Mouse (Mus musculus) left cerebral cortex, postnatal 4 days (tissue): ENCODE results near the gene Olfr140. TPM values are rescaled to one million over a fixed set of nuclear protein-coding genes. Genes with fewer than 3 reads are reported as not detected.

Experiments
- DNase-seq: peaks from one replicate; pipeline ENCODE4 v3.0.0-alpha.2; 2022
- intact Hi-C: fragments of 180-260 bp; cut with DNase I; formaldehyde crosslinking; loops from one replicate; pipeline ENCODE4 v1.15.1; 2025
- total RNA-seq, 2 experiments: library from RNA; stranded (reverse); gene quantifications; 2 replicates each; pipeline ENCODE4 v1.2.3; 2021

Olfr140 gene
- not detected for total RNA-seq

GRCm38 (mm10) chr2:90063494-90063893 lies at the start of gene Olfr140:
Gene Olfr140, minus strand, starts transcription at chr2:90063594.
- DNase-seq = no peak
- intact Hi-C loops = no loop called here

- intact Hi-C loops = no loop called here
- no peak for DNase-seq
Observed at GRCm38 (mm10) chr2:90070065-90070464, 6.7 kb upstream of the Olfr140 start.

GRCm38 (mm10) chr2:90035037-90035436 lies 28.4 kb downstream of the Olfr140 start, which contains the start of gene Olfr1265:
Gene Olfr1265, plus strand, starts transcription at chr2:90035337.
- no peak for DNase-seq

GRCm38 (mm10) chr2:90025477-90025876 lies 37.9 kb downstream of the Olfr140 start, which contains the start of gene Olfr1264:
Gene Olfr1264, minus strand, starts transcription at chr2:90025577.
- intact Hi-C loops = no loop called here
- DNase-seq = no peak

More at GRCm38 (mm10) chr2:90035037-90035436, 28.4 kb downstream of the Olfr140 start, which contains the start of gene Olfr1265:
- intact Hi-C loops = no loop called here

- no peak for DNase-seq
- intact Hi-C loops = no loop called here
Observed at GRCm38 (mm10) chr2:90011831-90012230, 51.6 kb downstream of the Olfr140 start, which contains the start of gene Olfr1263. Gene Olfr1263, plus strand, starts transcription at chr2:90012131.

GRCm38 (mm10) chr2:89999845-90000244 lies 63.5 kb downstream of the Olfr140 start, which contains the start of gene Olfr1262:
Gene Olfr1262, plus strand, starts transcription at chr2:90000145.
- no peak for DNase-seq
- intact Hi-C loops = no loop called here

Other genes with a start within 250 kb of the Olfr140 start
- not detected for gene Olfr1256, start 222.0 kb downstream of the Olfr140 start, total RNA-seq
- gene Olfr48, start 215.4 kb downstream of the Olfr140 start, total RNA-seq = not detected
- not detected for gene Olfr1257, start 185.2 kb downstream of the Olfr140 start, total RNA-seq
- gene Olfr1258, start 136.3 kb downstream of the Olfr140 start, total RNA-seq = not detected
- not detected for gene Olfr1259, start 114.9 kb downstream of the Olfr140 start, total RNA-seq
- not detected for gene Olfr1260, start 89.3 kb downstream of the Olfr140 start, total RNA-seq
- under 1 TPM in 1 of 2 experiments, not detected in 1; 0.12 TPM for gene Olfr1261, start 72.4 kb downstream of the Olfr140 start, total RNA-seq
- not detected for gene Olfr1262, start 63.4 kb downstream of the Olfr140 start, total RNA-seq
- gene Olfr1263, start 51.5 kb downstream of the Olfr140 start, total RNA-seq = not detected
- not detected for gene Olfr1264, start 38.0 kb downstream of the Olfr140 start, total RNA-seq
- under 1 TPM in 1 of 2 experiments, not detected in 1; 0.06 TPM for gene Olfr1265, start 28.3 kb downstream of the Olfr140 start, total RNA-seq
- not detected for gene Olfr1269, start 57.8 kb upstream of the Olfr140 start, total RNA-seq
- not detected for gene Olfr32, start 78.7 kb upstream of the Olfr140 start, total RNA-seq
- not detected for gene Olfr1270, start 89.5 kb upstream of the Olfr140 start, total RNA-seq
- gene Olfr1506, start 160.9 kb upstream of the Olfr140 start, total RNA-seq = under 1 TPM in 1 of 2 experiments, not detected in 1; 0.32 TPM
- gene Olfr142, start 194.0 kb upstream of the Olfr140 start, total RNA-seq = not detected
- not detected for gene Olfr1271, start 207.4 kb upstream of the Olfr140 start, total RNA-seq
- not detected for gene Olfr1272, start 229.2 kb upstream of the Olfr140 start, total RNA-seq